Mouse (Mus musculus): Measurements from ENCODE around the gene Iffo2. TPM values are rescaled to one million over a fixed set of nuclear protein-coding genes. Genes with fewer than 3 reads are reported as not detected.

Gene Iffo2
- polyA plus RNA-seq, 1 experiment from 2014 or later, result 3.7 TPM

- no peak for ATAC-seq (ENCODE audit: low read depth)
- no peak overlapping the region for H3K9ac ChIP-seq (ENCODE audit: low read length)
- no peaks in the 10 kb centered on the region for H3K36me3 ChIP-seq (ENCODE audit: control insufficient read depth, insufficient read depth, low read length)
- 83% methylated on average over 2 of the region's 2 CpGs for WGBS
- no peak overlapping the region for H3K4me3 ChIP-seq (ENCODE audit: low read length)
- no peak overlapping the region for H3K4me2 ChIP-seq (ENCODE audit: low read depth, low read length)
- no peak overlapping the region for H3K27ac ChIP-seq (ENCODE audit: low read length)
- no peaks in the 10 kb centered on the region for H3K4me1 ChIP-seq (replicated peaks; ENCODE audit: control insufficient read depth, insufficient read depth, low read length)
- no peaks in the 10 kb centered on the region for H3K27me3 ChIP-seq (ENCODE audit: control insufficient read depth, insufficient read depth, low read depth, low read length)
- H3K9me3 ChIP-seq (ENCODE audit: control insufficient read depth, low read length), result no peaks in the 10 kb centered on the region
These were observed 17.4 kb upstream of the Iffo2 start for GRCm38 (mm10) chr4:139512985-139513384.

DNA sequence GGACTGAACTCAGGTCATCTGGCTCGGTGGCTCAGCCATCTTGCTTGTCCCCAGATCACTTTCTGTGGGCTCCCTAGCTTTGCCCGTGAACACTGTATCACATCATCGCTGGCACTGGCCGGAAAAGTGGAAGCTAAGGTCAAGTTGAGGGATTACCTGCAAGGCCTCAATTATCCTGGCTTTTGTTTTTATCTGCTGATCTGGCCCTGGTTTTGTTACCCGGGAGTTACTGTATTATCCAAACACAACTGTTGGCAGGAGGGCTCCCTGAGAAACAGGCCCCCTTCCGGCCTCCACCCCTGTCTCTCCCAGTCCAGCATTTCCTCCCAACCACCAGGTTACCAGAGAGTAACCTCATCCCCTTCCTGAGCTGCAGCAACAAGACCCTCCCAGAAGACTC is 11.1 kb upstream of the Iffo2 start:
- Histone ChIP-seq H3K27ac (ENCODE audit: low read length) (no peak overlapping the region), H3K36me3 (ENCODE audit: control insufficient read depth, insufficient read depth, low read length) (no peaks in the 10 kb centered on the region), H3K4me1 (replicated peaks; ENCODE audit: control insufficient read depth, insufficient read depth, low read length) (no peaks in the 10 kb centered on the region), H3K9me3 (ENCODE audit: control insufficient read depth, low read length) (no peaks in the 10 kb centered on the region), H3K4me3 (ENCODE audit: low read length) (no peak overlapping the region), H3K9ac (ENCODE audit: low read length) (no peak overlapping the region), H3K27me3 (ENCODE audit: control insufficient read depth, insufficient read depth, low read depth, low read length) (no peaks in the 10 kb centered on the region), H3K4me2 (ENCODE audit: low read depth, low read length) (no peak overlapping the region)
- no peak for ATAC-seq (ENCODE audit: low read depth)
- 60% methylated on average over 6 of the region's 6 CpGs for WGBS

GRCm38 (mm10) chr4:139521926-139522325 is 8.4 kb upstream of the Iffo2 start:
- Histone ChIP-seq H3K4me1 (replicated peaks; ENCODE audit: control insufficient read depth, insufficient read depth, low read length) (no peaks in the 10 kb centered on the region), H3K9ac (ENCODE audit: low read length) (no peak overlapping the region), H3K4me2 (ENCODE audit: low read depth, low read length) (no peak overlapping the region), H3K27me3 (ENCODE audit: control insufficient read depth, insufficient read depth, low read depth, low read length) (no peaks in the 10 kb centered on the region), H3K27ac (ENCODE audit: low read length) (no peak overlapping the region), H3K4me3 (ENCODE audit: low read length) (no peak overlapping the region), H3K9me3 (ENCODE audit: control insufficient read depth, low read length) (no peaks in the 10 kb centered on the region), H3K36me3 (ENCODE audit: control insufficient read depth, insufficient read depth, low read length) (no peaks in the 10 kb centered on the region)
- WGBS, result 82% methylated on average over 10 of the region's 10 CpGs
- ATAC-seq (ENCODE audit: low read depth), result peak; percentile 12; the same call in 1 of the 2 replicates

GRCm38 (mm10) chr4:139526475-139526874 is 3.9 kb upstream of the Iffo2 start:
- WGBS, result 57% methylated on average over 12 of the region's 12 CpGs
- no peak overlapping the region for H3K4me3 ChIP-seq (ENCODE audit: low read length)
- H3K27ac ChIP-seq (ENCODE audit: low read length), result no peak overlapping the region
- no peaks in the 10 kb centered on the region for H3K27me3 ChIP-seq (ENCODE audit: control insufficient read depth, insufficient read depth, low read depth, low read length)
- no peaks in the 10 kb centered on the region for H3K36me3 ChIP-seq (ENCODE audit: control insufficient read depth, insufficient read depth, low read length)
- H3K4me1 ChIP-seq (replicated peaks; ENCODE audit: control insufficient read depth, insufficient read depth, low read length), result no peaks in the 10 kb centered on the region
- no peak overlapping the region for H3K9ac ChIP-seq (ENCODE audit: low read length)
- ATAC-seq (ENCODE audit: low read depth), result no peak
- H3K9me3 ChIP-seq (ENCODE audit: control insufficient read depth, low read length), result no peaks in the 10 kb centered on the region
- no peak overlapping the region for H3K4me2 ChIP-seq (ENCODE audit: low read depth, low read length)

GRCm38 (mm10) chr4:139532081-139532480 is 1.7 kb downstream of the Iffo2 start:
- peaks cover 17% of the 10 kb centered on the region for H3K4me1 ChIP-seq (replicated peaks; ENCODE audit: control insufficient read depth, insufficient read depth, low read length)
- WGBS, result 84% methylated on average over 10 of the region's 10 CpGs
- no peaks in the 10 kb centered on the region for H3K36me3 ChIP-seq (ENCODE audit: control insufficient read depth, insufficient read depth, low read length)
- no peak for ATAC-seq (ENCODE audit: low read depth)
- no peaks in the 10 kb centered on the region for H3K9me3 ChIP-seq (ENCODE audit: control insufficient read depth, low read length)
- H3K4me2 ChIP-seq (ENCODE audit: low read depth, low read length), result no peak overlapping the region
- no peak overlapping the region for H3K27ac ChIP-seq (ENCODE audit: low read length)
- H3K27me3 ChIP-seq (ENCODE audit: control insufficient read depth, insufficient read depth, low read depth, low read length), result no peaks in the 10 kb centered on the region
- H3K4me3 ChIP-seq (ENCODE audit: low read length), result no peak overlapping the region
- H3K9ac ChIP-seq (ENCODE audit: low read length), result no peak overlapping the region

GRCm38 (mm10) chr4:139535127-139535695 is 4.9 kb downstream of the Iffo2 start:
- WGBS, result 11% methylated on average over 12 of the region's 12 CpGs
- H3K27ac ChIP-seq (ENCODE audit: low read length), result peak overlapping the region; percentile 91
- ATAC-seq (ENCODE audit: low read depth), result peak; percentile 90

GRCm38 (mm10) chr4:139535719-139536118 is 5.4 kb downstream of the Iffo2 start:
- Histone ChIP-seq H3K4me2 (ENCODE audit: low read depth, low read length) (no peak overlapping the region), H3K4me1 (replicated peaks; ENCODE audit: control insufficient read depth, insufficient read depth, low read length) (peaks cover 17% of the 10 kb centered on the region), H3K9ac (ENCODE audit: low read length) (peak overlapping the region; percentile 47), H3K27ac (ENCODE audit: low read length) (peak overlapping the region; percentile 91), H3K27me3 (ENCODE audit: control insufficient read depth, insufficient read depth, low read depth, low read length) (no peaks in the 10 kb centered on the region), H3K9me3 (ENCODE audit: control insufficient read depth, low read length) (no peaks in the 10 kb centered on the region), H3K4me3 (ENCODE audit: low read length) (no peak overlapping the region), H3K36me3 (ENCODE audit: control insufficient read depth, insufficient read depth, low read length) (no peaks in the 10 kb centered on the region)
- peak; percentile 74 for ATAC-seq (ENCODE audit: low read depth)
- WGBS, result 34% methylated on average over 7 of the region's 7 CpGs

More at GRCm38 (mm10) chr4:139535127-139535695, 4.9 kb downstream of the Iffo2 start:
- H3K4me1 ChIP-seq (replicated peaks; ENCODE audit: control insufficient read depth, insufficient read depth, low read length), result peaks cover 17% of the 10 kb centered on the region
- no peak overlapping the region for H3K4me2 ChIP-seq (ENCODE audit: low read depth, low read length)
- H3K4me3 ChIP-seq (ENCODE audit: low read length), result no peak overlapping the region
- peak overlapping the region; percentile 47 for H3K9ac ChIP-seq (ENCODE audit: low read length)
- no peaks in the 10 kb centered on the region for H3K9me3 ChIP-seq (ENCODE audit: control insufficient read depth, low read length)
- no peaks in the 10 kb centered on the region for H3K27me3 ChIP-seq (ENCODE audit: control insufficient read depth, insufficient read depth, low read depth, low read length)
- H3K36me3 ChIP-seq (ENCODE audit: control insufficient read depth, insufficient read depth, low read length), result no peaks in the 10 kb centered on the region

GRCm38 (mm10) chr4:139536706-139537105 is 6.4 kb downstream of the Iffo2 start:
- H3K36me3 ChIP-seq (ENCODE audit: control insufficient read depth, insufficient read depth, low read length), result no peaks in the 10 kb centered on the region
- H3K4me1 ChIP-seq (replicated peaks; ENCODE audit: control insufficient read depth, insufficient read depth, low read length), result peaks cover 17% of the 10 kb centered on the region
- no peak overlapping the region for H3K4me2 ChIP-seq (ENCODE audit: low read depth, low read length)
- no peaks in the 10 kb centered on the region for H3K9me3 ChIP-seq (ENCODE audit: control insufficient read depth, low read length)
- no peak for ATAC-seq (ENCODE audit: low read depth)
- no peak overlapping the region for H3K27ac ChIP-seq (ENCODE audit: low read length)
- no peaks in the 10 kb centered on the region for H3K27me3 ChIP-seq (ENCODE audit: control insufficient read depth, insufficient read depth, low read depth, low read length)
- no peak overlapping the region for H3K4me3 ChIP-seq (ENCODE audit: low read length)
- 75% methylated on average over 9 of the region's 9 CpGs for WGBS
- H3K9ac ChIP-seq (ENCODE audit: low read length), result no peak overlapping the region

DNA sequence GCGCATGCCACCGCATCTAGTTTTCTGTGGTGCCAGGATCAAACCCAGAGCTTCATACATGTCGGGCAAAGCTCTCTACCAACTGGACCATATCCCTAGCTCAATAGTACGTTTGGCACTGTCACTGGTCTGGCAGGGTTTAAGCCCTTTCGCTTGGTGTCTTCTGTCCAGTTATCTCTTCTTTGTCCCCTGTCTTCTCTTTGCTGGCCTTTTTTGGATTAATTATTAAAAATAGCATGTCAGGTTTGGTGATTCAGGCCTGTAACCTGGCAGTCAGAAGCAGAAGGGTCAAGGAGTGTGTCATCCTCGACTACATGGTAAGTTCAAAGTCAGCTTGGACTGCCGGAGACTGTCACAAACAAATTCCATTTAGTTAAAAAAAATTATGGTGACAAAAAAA is 10.4 kb downstream of the Iffo2 start:
- H3K4me3 ChIP-seq (ENCODE audit: low read length), result no peak overlapping the region
- H3K27ac ChIP-seq (ENCODE audit: low read length), result no peak overlapping the region
- no peaks in the 10 kb centered on the region for H3K36me3 ChIP-seq (ENCODE audit: control insufficient read depth, insufficient read depth, low read length)
- H3K4me2 ChIP-seq (ENCODE audit: low read depth, low read length), result no peak overlapping the region
- no peaks in the 10 kb centered on the region for H3K9me3 ChIP-seq (ENCODE audit: control insufficient read depth, low read length)
- no peak overlapping the region for H3K9ac ChIP-seq (ENCODE audit: low read length)
- H3K4me1 ChIP-seq (replicated peaks; ENCODE audit: control insufficient read depth, insufficient read depth, low read length), result peaks cover 4% of the 10 kb centered on the region
- 84% methylated on average over 7 of the region's 7 CpGs for WGBS
- ATAC-seq (ENCODE audit: low read depth), result no peak
- H3K27me3 ChIP-seq (ENCODE audit: control insufficient read depth, insufficient read depth, low read depth, low read length), result no peaks in the 10 kb centered on the region

GRCm38 (mm10) chr4:139545791-139546190 is 15.4 kb downstream of the Iffo2 start:
- H3K4me3 ChIP-seq (ENCODE audit: low read length), result no peak overlapping the region
- 68% methylated on average over 6 of the region's 6 CpGs for WGBS
- peak overlapping the region; percentile 14; the same call in 1 of the 2 replicates for H3K9ac ChIP-seq (ENCODE audit: low read length)
- no peak overlapping the region for H3K27ac ChIP-seq (ENCODE audit: low read length)
- no peak overlapping the region for H3K4me2 ChIP-seq (ENCODE audit: low read depth, low read length)
- ATAC-seq (ENCODE audit: low read depth), result no peak
- no peaks in the 10 kb centered on the region for H3K36me3 ChIP-seq (ENCODE audit: control insufficient read depth, insufficient read depth, low read length)
- no peaks in the 10 kb centered on the region for H3K9me3 ChIP-seq (ENCODE audit: control insufficient read depth, low read length)
- no peaks in the 10 kb centered on the region for H3K27me3 ChIP-seq (ENCODE audit: control insufficient read depth, insufficient read depth, low read depth, low read length)
- H3K4me1 ChIP-seq (replicated peaks; ENCODE audit: control insufficient read depth, insufficient read depth, low read length), result no peaks in the 10 kb centered on the region
